Mouse (Mus musculus): Measurements from ENCODE around the gene Arl8b. TPM values are rescaled to one million over a fixed set of nuclear protein-coding genes. Genes with fewer than 3 reads are reported as not detected.

The Arl8b gene
- polyA plus RNA-seq, 1 experiment from 2014 or later: 73.6 TPM

GRCm38 (mm10) chr6:108778399-108778798, 4.5 kb upstream of the Arl8b start:
- DNase-seq (ENCODE audit: low spot score): no peak
- Histone ChIP-seq H3K36me3 (ENCODE audit: control insufficient read depth, insufficient read depth, low read length) (no peaks in the 10 kb centered on the region), H3K4me3 (ENCODE audit: low read depth, low read length) (no peak overlapping the region), H3K4me1 (replicated peaks; ENCODE audit: control insufficient read depth, insufficient read depth, low read length) (no peaks in the 10 kb centered on the region), H3K9ac (ENCODE audit: low read length) (no peak overlapping the region), H3K27me3 (replicated peaks; ENCODE audit: control insufficient read depth, insufficient read depth, low read length) (no peaks in the 10 kb centered on the region), H3K27ac (ENCODE audit: low read depth) (no peak overlapping the region), H3K9me3 (ENCODE audit: control insufficient read depth, low read length) (no peaks in the 10 kb centered on the region), H3K4me2 (ENCODE audit: low read length) (no peak overlapping the region)
- WGBS: 74% methylated on average over 5 of the region's 5 CpGs
- ATAC-seq (replicated peaks; ENCODE audit: low FRiP score, low TSS enrichment, low read depth): no peak

DNA sequence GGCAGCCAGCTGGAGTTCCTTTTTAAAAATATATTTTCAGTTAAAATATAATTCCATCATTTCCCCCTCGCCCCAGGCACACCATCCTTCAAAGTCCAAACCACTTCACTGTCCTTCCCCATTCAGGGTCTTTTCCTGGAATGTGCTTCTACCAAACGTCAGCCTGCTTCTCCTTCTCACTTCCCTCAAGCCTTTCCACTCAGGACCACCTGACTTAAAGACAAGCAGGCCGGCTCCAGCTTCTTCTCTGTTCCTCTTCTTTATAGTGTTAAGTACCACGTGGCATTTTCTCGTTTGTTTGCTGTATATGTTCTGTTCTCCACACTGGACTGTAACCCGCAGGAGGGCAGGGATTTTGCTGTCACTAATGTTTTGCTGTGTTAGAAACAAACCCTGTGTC, 1.0 kb upstream of the Arl8b start:
- Histone ChIP-seq H3K27ac (ENCODE audit: low read depth) (no peak overlapping the region), H3K4me1 (replicated peaks; ENCODE audit: control insufficient read depth, insufficient read depth, low read length) (peaks cover 13% of the 10 kb centered on the region), H3K9me3 (ENCODE audit: control insufficient read depth, low read length) (no peaks in the 10 kb centered on the region), H3K4me3 (ENCODE audit: low read depth, low read length) (no peak overlapping the region), H3K4me2 (ENCODE audit: low read length) (no peak overlapping the region), H3K36me3 (ENCODE audit: control insufficient read depth, insufficient read depth, low read length) (no peaks in the 10 kb centered on the region), H3K27me3 (replicated peaks; ENCODE audit: control insufficient read depth, insufficient read depth, low read length) (no peaks in the 10 kb centered on the region), H3K9ac (ENCODE audit: low read length) (no peak overlapping the region)
- WGBS: 66% methylated on average over 6 of the region's 6 CpGs
- ATAC-seq (replicated peaks; ENCODE audit: low FRiP score, low TSS enrichment, low read depth): no peak
- no peak for DNase-seq (ENCODE audit: low spot score)

DNA sequence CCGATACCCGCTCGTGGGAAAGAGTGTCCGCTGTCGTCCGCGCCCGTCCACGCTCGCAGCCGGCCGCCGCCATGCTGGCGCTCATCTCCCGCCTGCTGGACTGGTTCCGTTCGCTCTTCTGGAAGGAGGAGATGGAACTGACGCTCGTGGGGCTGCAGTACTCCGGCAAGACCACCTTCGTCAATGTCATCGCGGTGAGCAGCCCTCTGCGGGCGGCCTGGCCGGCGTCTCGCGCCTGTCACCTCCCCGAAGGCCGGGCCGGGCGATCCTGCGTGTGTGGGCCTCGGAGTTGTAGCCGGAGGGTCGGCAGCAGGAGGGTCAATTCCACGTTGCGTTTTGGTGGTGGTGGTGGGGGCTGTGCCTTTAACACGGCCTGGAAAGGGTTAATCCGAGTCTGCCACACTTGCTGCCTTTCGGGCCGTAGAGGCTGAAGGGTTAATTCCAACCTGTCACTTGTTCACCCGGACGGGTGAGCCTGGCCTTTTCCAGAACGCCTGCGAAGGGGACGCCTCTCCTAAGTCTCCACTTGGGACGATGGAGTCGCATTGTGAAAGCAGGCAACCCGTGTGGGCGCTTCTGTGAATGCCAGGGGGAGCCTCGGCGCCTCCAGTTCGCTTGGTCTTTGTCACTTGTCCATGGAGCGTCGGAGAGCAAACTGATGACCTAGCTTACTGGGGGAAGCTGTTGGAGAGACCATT, 434 bp downstream of the Arl8b start:
- under 1% methylated on average over 53 of the region's 57 CpGs for WGBS
- Histone ChIP-seq H3K4me3 (ENCODE audit: low read depth, low read length) (peak overlapping the region; percentile 99), H3K4me2 (ENCODE audit: low read length) (peak overlapping the region; percentile 89), H3K27ac (ENCODE audit: low read depth) (peak overlapping the region; percentile 60), H3K27me3 (replicated peaks; ENCODE audit: control insufficient read depth, insufficient read depth, low read length) (no peaks in the 10 kb centered on the region), H3K4me1 (replicated peaks; ENCODE audit: control insufficient read depth, insufficient read depth, low read length) (peaks cover 13% of the 10 kb centered on the region), H3K36me3 (ENCODE audit: control insufficient read depth, insufficient read depth, low read length) (no peaks in the 10 kb centered on the region), H3K9ac (ENCODE audit: low read length) (peak overlapping the region; percentile 94), H3K9me3 (ENCODE audit: control insufficient read depth, low read length) (no peaks in the 10 kb centered on the region)
- peak; percentile 75 for ATAC-seq (replicated peaks; ENCODE audit: low FRiP score, low TSS enrichment, low read depth)
- DNase-seq (ENCODE audit: low spot score): peak; percentile 81

DNA sequence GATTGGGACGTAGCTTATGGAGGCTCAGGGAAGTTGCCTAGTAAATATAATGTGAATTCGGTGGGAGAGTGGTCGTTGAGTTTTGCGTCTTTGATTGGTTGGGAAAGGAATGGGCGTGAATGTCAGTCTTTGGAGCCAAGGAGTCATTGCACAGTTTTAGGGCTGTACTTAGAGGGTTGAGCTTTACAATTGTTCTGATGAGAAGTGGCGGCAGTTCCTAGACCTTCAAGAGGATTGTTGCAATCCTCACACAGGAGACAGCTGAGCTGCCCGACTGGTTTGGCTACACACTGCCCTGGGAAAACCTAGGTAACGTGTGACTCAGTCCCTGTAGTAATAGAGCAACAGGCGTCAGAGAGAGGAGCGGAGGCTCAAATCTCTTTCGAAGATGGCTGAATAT, 1.2 kb downstream of the Arl8b start:
- Histone ChIP-seq H3K4me1 (replicated peaks; ENCODE audit: control insufficient read depth, insufficient read depth, low read length) (peaks cover 13% of the 10 kb centered on the region), H3K9me3 (ENCODE audit: control insufficient read depth, low read length) (no peaks in the 10 kb centered on the region), H3K36me3 (ENCODE audit: control insufficient read depth, insufficient read depth, low read length) (peaks cover 5% of the 10 kb centered on the region; the same call in 1 of the 2 replicates), H3K4me3 (ENCODE audit: low read depth, low read length) (peak overlapping the region; percentile 99), H3K9ac (ENCODE audit: low read length) (peak overlapping the region; percentile 94), H3K27me3 (replicated peaks; ENCODE audit: control insufficient read depth, insufficient read depth, low read length) (no peaks in the 10 kb centered on the region), H3K4me2 (ENCODE audit: low read length) (peak overlapping the region; percentile 89), H3K27ac (ENCODE audit: low read depth) (no peak overlapping the region)
- 26% methylated on average over 11 of the region's 11 CpGs for WGBS
- ATAC-seq (replicated peaks; ENCODE audit: low FRiP score, low TSS enrichment, low read depth) (peak; percentile 29; the same call in 1 of the 2 replicates), DNase-seq (ENCODE audit: low spot score) (peak; percentile 61)

- peak overlapping the region; percentile 99; the same call in 1 of the 2 replicates for H3K4me3 ChIP-seq (ENCODE audit: low read depth, low read length)
- H3K9me3 ChIP-seq (ENCODE audit: control insufficient read depth, low read length): no peaks in the 10 kb centered on the region
- H3K4me2 ChIP-seq (ENCODE audit: low read length): peak overlapping the region; percentile 89
- H3K27me3 ChIP-seq (replicated peaks; ENCODE audit: control insufficient read depth, insufficient read depth, low read length): no peaks in the 10 kb centered on the region
- H3K9ac ChIP-seq (ENCODE audit: low read length): no peak overlapping the region
- ATAC-seq (replicated peaks; ENCODE audit: low FRiP score, low TSS enrichment, low read depth) (no peak), DNase-seq (ENCODE audit: low spot score) (no peak)
- H3K36me3 ChIP-seq (ENCODE audit: control insufficient read depth, insufficient read depth, low read length): peaks cover 5% of the 10 kb centered on the region; the same call in 1 of the 2 replicates
- H3K4me1 ChIP-seq (replicated peaks; ENCODE audit: control insufficient read depth, insufficient read depth, low read length): peaks cover 13% of the 10 kb centered on the region
- H3K27ac ChIP-seq (ENCODE audit: low read depth): no peak overlapping the region
- 35% methylated on average over 5 of the region's 5 CpGs for WGBS
Observed at GRCm38 (mm10) chr6:108784796-108785195, 1.9 kb downstream of the Arl8b start.

DNA sequence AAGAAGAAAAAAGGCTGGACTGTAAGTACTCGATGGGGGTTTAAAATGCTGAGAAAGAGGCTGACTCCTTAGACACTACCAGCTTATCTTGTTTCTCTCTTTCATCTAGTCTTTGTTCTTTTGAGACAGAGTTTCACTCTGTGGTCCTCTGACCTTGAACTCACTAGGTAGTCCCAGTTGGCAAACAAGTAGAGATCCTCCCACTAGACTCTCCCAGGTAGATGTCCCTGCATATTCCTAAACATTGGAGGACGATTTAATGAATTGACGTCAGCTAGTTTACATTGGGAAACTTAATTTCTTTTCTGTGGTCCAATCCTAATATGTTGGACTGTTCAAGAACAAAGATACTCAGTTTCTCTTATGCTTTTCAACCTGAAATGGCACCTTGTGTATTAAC, 2.7 kb downstream of the Arl8b start:
- H3K4me3 ChIP-seq (ENCODE audit: low read depth, low read length): no peak overlapping the region
- H3K27me3 ChIP-seq (replicated peaks; ENCODE audit: control insufficient read depth, insufficient read depth, low read length): no peaks in the 10 kb centered on the region
- H3K4me2 ChIP-seq (ENCODE audit: low read length): peak overlapping the region; percentile 89; the same call in 1 of the 2 replicates
- no peak overlapping the region for H3K9ac ChIP-seq (ENCODE audit: low read length)
- no peaks in the 10 kb centered on the region for H3K9me3 ChIP-seq (ENCODE audit: control insufficient read depth, low read length)
- ATAC-seq (replicated peaks; ENCODE audit: low FRiP score, low TSS enrichment, low read depth): no peak
- H3K27ac ChIP-seq (ENCODE audit: low read depth): no peak overlapping the region
- WGBS: 74% methylated on average over 3 of the region's 3 CpGs
- H3K4me1 ChIP-seq (replicated peaks; ENCODE audit: control insufficient read depth, insufficient read depth, low read length): peaks cover 13% of the 10 kb centered on the region
- peaks cover 5% of the 10 kb centered on the region; the same call in 1 of the 2 replicates for H3K36me3 ChIP-seq (ENCODE audit: control insufficient read depth, insufficient read depth, low read length)
- DNase-seq (ENCODE audit: low spot score): no peak

DNA sequence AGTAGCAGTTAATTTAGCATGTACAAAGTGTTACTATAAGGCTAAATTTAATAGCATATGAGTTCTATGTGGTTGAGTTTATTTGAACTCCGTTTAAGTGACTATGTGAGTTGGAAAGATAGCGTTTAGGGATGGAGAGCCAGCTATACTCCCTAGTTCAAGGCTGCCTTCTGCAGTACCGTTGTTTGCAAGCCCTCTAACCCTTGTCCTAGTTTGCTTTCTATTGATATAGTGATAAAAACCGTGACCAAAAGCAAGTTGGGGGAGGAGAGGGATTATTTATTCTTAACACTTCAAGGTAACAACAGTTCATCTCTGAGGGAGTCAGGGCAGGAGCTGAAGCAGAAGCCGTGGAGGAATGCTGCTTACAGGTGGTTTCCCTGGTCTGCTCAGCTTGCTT, 8.6 kb downstream of the Arl8b start:
- H3K9ac ChIP-seq (ENCODE audit: low read length): no peak overlapping the region
- no peak for DNase-seq (ENCODE audit: low spot score)
- no peaks in the 10 kb centered on the region for H3K4me1 ChIP-seq (replicated peaks; ENCODE audit: control insufficient read depth, insufficient read depth, low read length)
- H3K27ac ChIP-seq (ENCODE audit: low read depth): no peak overlapping the region
- no peaks in the 10 kb centered on the region for H3K27me3 ChIP-seq (replicated peaks; ENCODE audit: control insufficient read depth, insufficient read depth, low read length)
- H3K9me3 ChIP-seq (ENCODE audit: control insufficient read depth, low read length): no peaks in the 10 kb centered on the region
- no peak for ATAC-seq (replicated peaks; ENCODE audit: low FRiP score, low TSS enrichment, low read depth)
- 70% methylated on average over 5 of the region's 5 CpGs for WGBS
- no peak overlapping the region for H3K4me2 ChIP-seq (ENCODE audit: low read length)
- no peak overlapping the region for H3K4me3 ChIP-seq (ENCODE audit: low read depth, low read length)
- peaks cover 5% of the 10 kb centered on the region; the same call in 1 of the 2 replicates for H3K36me3 ChIP-seq (ENCODE audit: control insufficient read depth, insufficient read depth, low read length)

- H3K4me1 ChIP-seq (replicated peaks; ENCODE audit: control insufficient read depth, insufficient read depth, low read length): no peaks in the 10 kb centered on the region; the same call in 1 of the 2 replicates
- no peaks in the 10 kb centered on the region for H3K36me3 ChIP-seq (ENCODE audit: control insufficient read depth, insufficient read depth, low read length)
- DNase-seq (ENCODE audit: low spot score) (no peak), ATAC-seq (replicated peaks; ENCODE audit: low FRiP score, low TSS enrichment, low read depth) (no peak)
- H3K9me3 ChIP-seq (ENCODE audit: control insufficient read depth, low read length): no peaks in the 10 kb centered on the region
- no peak overlapping the region for H3K9ac ChIP-seq (ENCODE audit: low read length)
- no peak overlapping the region for H3K4me2 ChIP-seq (ENCODE audit: low read length)
- WGBS: 73% methylated on average over 1 of the region's 1 CpGs
- H3K27ac ChIP-seq (ENCODE audit: low read depth): no peak overlapping the region
- H3K4me3 ChIP-seq (ENCODE audit: low read depth, low read length): no peak overlapping the region
- H3K27me3 ChIP-seq (replicated peaks; ENCODE audit: control insufficient read depth, insufficient read depth, low read length): no peaks in the 10 kb centered on the region
Observed at GRCm38 (mm10) chr6:108795912-108796311, 13.0 kb downstream of the Arl8b start.

DNA sequence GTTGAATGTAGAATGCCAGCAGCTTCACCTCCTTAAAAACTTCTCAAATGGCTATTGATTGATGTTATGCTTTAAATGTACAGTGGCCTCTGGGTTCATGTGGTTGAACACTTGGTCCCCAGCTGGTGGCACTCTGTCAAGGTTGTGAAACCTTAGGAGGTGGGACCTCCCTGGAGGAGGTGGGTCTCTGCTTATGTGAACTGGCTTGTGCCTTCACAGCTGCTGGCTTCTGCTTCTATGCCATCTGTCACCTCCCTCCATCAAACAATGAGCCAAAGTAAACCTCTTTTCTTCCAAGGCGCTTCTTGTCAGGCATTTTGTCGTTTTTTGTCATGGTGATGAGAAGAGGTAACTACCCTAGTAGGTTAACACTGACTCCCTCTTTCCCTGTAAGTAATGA, 13.8 kb downstream of the Arl8b start:
- no peak for DNase-seq (ENCODE audit: low spot score)
- H3K9me3 ChIP-seq (ENCODE audit: control insufficient read depth, low read length): no peaks in the 10 kb centered on the region
- H3K9ac ChIP-seq (ENCODE audit: low read length): no peak overlapping the region
- H3K4me1 ChIP-seq (replicated peaks; ENCODE audit: control insufficient read depth, insufficient read depth, low read length): no peaks in the 10 kb centered on the region; the same call in 1 of the 2 replicates
- H3K4me3 ChIP-seq (ENCODE audit: low read depth, low read length): no peak overlapping the region
- H3K4me2 ChIP-seq (ENCODE audit: low read length): no peak overlapping the region
- no peaks in the 10 kb centered on the region for H3K36me3 ChIP-seq (ENCODE audit: control insufficient read depth, insufficient read depth, low read length)
- H3K27me3 ChIP-seq (replicated peaks; ENCODE audit: control insufficient read depth, insufficient read depth, low read length): no peaks in the 10 kb centered on the region
- 44% methylated on average over 2 of the region's 2 CpGs for WGBS
- no peak for ATAC-seq (replicated peaks; ENCODE audit: low FRiP score, low TSS enrichment, low read depth)
- H3K27ac ChIP-seq (ENCODE audit: low read depth): no peak overlapping the region

Data from intestine, embryonic 14.5 days (tissue).